Mouse (Mus musculus) forebrain, postnatal 0 days (tissue): ENCODE measurements around the gene Gimap5. TPM values are rescaled to one million over a fixed set of nuclear protein-coding genes. Genes with fewer than 3 reads are reported as not detected.

ENCODE experiments used
- ATAC-seq: fragments of 200-750 bp; cut with Nextera tagmentation; 2 replicates; pipeline ENCODE4 v1.8.0; 2017; ENCODE audit warnings: mild to moderate bottlenecking, moderate library complexity
- DNase-seq: peaks from one replicate; pipeline ENCODE4 v3.0.0-alpha.2; 2015
- H3K27ac ChIP-seq: fragments of 300-500 bp; sonication (generic); 2 replicates; pipeline ENCODE4 v1.5.1; 2014; ENCODE audit warnings: low read depth, mild to moderate bottlenecking, antibody characterized with exemption, low read length, moderate library complexity, mixed read lengths
- H3K27me3 ChIP-seq: fragments of 300-500 bp; sonication (generic); 2 replicates; pipeline ENCODE4 v1.6.1; 2014; ENCODE audit warnings: mild to moderate bottlenecking, low read length, mixed read lengths; ENCODE audit not compliant: insufficient read depth
- H3K36me3 ChIP-seq: fragments of 300-500 bp; sonication (generic); 2 replicates; pipeline ENCODE4 v1.6.1; 2014; ENCODE audit warnings: mild to moderate bottlenecking, moderate library complexity; ENCODE audit not compliant: insufficient read depth
- H3K4me1 ChIP-seq: fragments of 300-500 bp; sonication (generic); 2 replicates; pipeline ENCODE4 v1.6.1; 2014; ENCODE audit warnings: antibody characterized with exemption; ENCODE audit not compliant: insufficient read depth
- H3K4me2 ChIP-seq: fragments of 300-500 bp; sonication (generic); 2 replicates; pipeline ENCODE4 v1.6.1; 2014; ENCODE audit warnings: low read depth, mild to moderate bottlenecking, moderate library complexity
- H3K4me3 ChIP-seq: fragments of 300-500 bp; sonication (generic); 2 replicates; pipeline ENCODE4 v1.5.1; 2014; ENCODE audit warnings: low read depth, low read length, mixed read lengths
- H3K9ac ChIP-seq: fragments of 300-500 bp; sonication (generic); 2 replicates; pipeline ENCODE4 v1.6.1; 2014; ENCODE audit warnings: mild to moderate bottlenecking
- H3K9me3 ChIP-seq: fragments of 300-500 bp; sonication (generic); 2 replicates; pipeline ENCODE4 v1.6.1; 2016; ENCODE audit warnings: low read length
- CTCF ChIP-seq: sonication (generic); IDR thresholded peaks from 2 replicates; pipeline ENCODE4 v1.5.1; 2016; ENCODE audit warnings: antibody characterized with exemption, control low read depth, low read depth
- WGBS: fragments of 180-500 bp; shearing (Covaris S2); extraction: QIAGEN DNeasy Blood & Tissue Kit; methylation state at CpG from one replicate; pipeline ENCODE4 v1.1.7; 2014; 5-methylcytosine and 5-hydroxymethylcytosine counted together
- polyA plus RNA-seq: library from polyadenylated mRNA; unstranded; fragments of >200 nt; fragmentation: Nextera tagmentation; extraction: Ambion mirVana; gene quantifications from 2 replicates; pipeline ENCODE4 v1.2.1, GENCODE M21; 2015
- total RNA-seq: library from RNA; depleted of rRNA; stranded (reverse); fragments of >200 nt; gene quantifications from 2 replicates; pipeline ENCODE4 v1.2.3, GENCODE M21; 2014

Gene Gimap5
- total and polyA plus RNA-seq, 2 experiments from 2014 or later: 1.4 to 1.7 TPM

- no peaks in the 10 kb centered on the region for H3K9me3 ChIP-seq
- H3K4me1 ChIP-seq: no peaks in the 10 kb centered on the region
- WGBS: 87% methylated on average over 5 of the region's 5 CpGs
- H3K9ac ChIP-seq: no peak overlapping the region
- H3K36me3 ChIP-seq: no peaks in the 10 kb centered on the region
- no peak overlapping the region for H3K4me2 ChIP-seq
- DNase-seq (no peak), ATAC-seq (no peak)
- no peak overlapping the region for H3K4me3 ChIP-seq
- no peak for TF ChIP-seq CTCF
- no peaks in the 10 kb centered on the region for H3K27me3 ChIP-seq
- H3K27ac ChIP-seq: no peak overlapping the region
Measured at GRCm38 (mm10) chr6:48727761-48728160, 18.2 kb upstream of the Gimap5 start.

- no peaks in the 10 kb centered on the region for H3K4me1 ChIP-seq
- H3K36me3 ChIP-seq: no peaks in the 10 kb centered on the region
- no peak overlapping the region for H3K27ac ChIP-seq
- no peak for ATAC-seq
- 60% methylated on average over 8 of the region's 8 CpGs for WGBS
- H3K9me3 ChIP-seq: no peaks in the 10 kb centered on the region
- no peak for DNase-seq
- no peak overlapping the region for H3K9ac ChIP-seq
- no peak overlapping the region for H3K4me3 ChIP-seq
- no peak overlapping the region for H3K4me2 ChIP-seq
- no peaks in the 10 kb centered on the region for H3K27me3 ChIP-seq
- no peak for TF ChIP-seq CTCF
Measured at GRCm38 (mm10) chr6:48732864-48733304, 13.1 kb upstream of the Gimap5 start.

GRCm38 (mm10) chr6:48733660-48734059 is 12.3 kb upstream of the Gimap5 start:
- no peaks in the 10 kb centered on the region for H3K9me3 ChIP-seq
- no peaks in the 10 kb centered on the region for H3K36me3 ChIP-seq
- H3K27me3 ChIP-seq: no peaks in the 10 kb centered on the region
- H3K4me3 ChIP-seq: no peak overlapping the region
- WGBS: 92% methylated on average over 1 of the region's 1 CpGs
- no peak overlapping the region for H3K4me2 ChIP-seq
- no peak for TF ChIP-seq CTCF
- no peak overlapping the region for H3K27ac ChIP-seq
- DNase-seq (no peak), ATAC-seq (no peak)
- no peaks in the 10 kb centered on the region for H3K4me1 ChIP-seq
- H3K9ac ChIP-seq: no peak overlapping the region

- DNase-seq: no peak
- ATAC-seq: no peak
Measured at GRCm38 (mm10) chr6:48737053-48737452, 8.9 kb upstream of the Gimap5 start.

GRCm38 (mm10) chr6:48737688-48738087 is 8.3 kb upstream of the Gimap5 start:
- no peak overlapping the region for H3K4me2 ChIP-seq
- no peak overlapping the region for H3K9ac ChIP-seq
- no peaks in the 10 kb centered on the region for H3K4me1 ChIP-seq
- no peaks in the 10 kb centered on the region for H3K36me3 ChIP-seq
- no peaks in the 10 kb centered on the region for H3K9me3 ChIP-seq
- DNase-seq (no peak), ATAC-seq (no peak)
- no peak overlapping the region for H3K27ac ChIP-seq
- H3K4me3 ChIP-seq: no peak overlapping the region
- TF ChIP-seq CTCF: no peak
- H3K27me3 ChIP-seq: peaks cover 19% of the 10 kb centered on the region
- 81% methylated on average over 5 of the region's 5 CpGs for WGBS

More at GRCm38 (mm10) chr6:48737053-48737452, 8.9 kb upstream of the Gimap5 start:
- WGBS: 83% methylated on average over 2 of the region's 2 CpGs
- Histone ChIP-seq H3K4me2 (no peak overlapping the region), H3K27me3 (peaks cover 13% of the 10 kb centered on the region), H3K9me3 (no peaks in the 10 kb centered on the region), H3K36me3 (no peaks in the 10 kb centered on the region), H3K4me3 (no peak overlapping the region), H3K27ac (no peak overlapping the region), H3K4me1 (no peaks in the 10 kb centered on the region), H3K9ac (no peak overlapping the region)
- no peak for TF ChIP-seq CTCF

- Histone ChIP-seq H3K4me1 (no peaks in the 10 kb centered on the region), H3K4me2 (no peak within 1 kb of the TSS), H3K36me3 (no peaks in the 10 kb centered on the region), H3K9me3 (no peaks in the 10 kb centered on the region), H3K9ac (no peak within 1 kb of the TSS), H3K27me3 (peaks cover 19% of the 10 kb centered on the region), H3K27ac (no peak within 1 kb of the TSS), H3K4me3 (no peak within 1 kb of the TSS)
- DNase-seq: no peak
- no peak for TF ChIP-seq CTCF
- no peak for ATAC-seq
- WGBS: 86% methylated on average over 15 of the region's 15 CpGs
Measured at GRCm38 (mm10) chr6:48738961-48739779, 6.8 kb upstream of the Gimap5 start, which contains the start of gene Gimap1. Gene Gimap1, plus strand, starts transcription at chr6:48739054.

- ATAC-seq: no peak
- no peaks in the 10 kb centered on the region for H3K9me3 ChIP-seq
- 88% methylated on average over 3 of the region's 3 CpGs for WGBS
Measured at GRCm38 (mm10) chr6:48739780-48740055, 6.3 kb upstream of the Gimap5 start.

More at GRCm38 (mm10) chr6:48739780-48740055, 6.3 kb upstream of the Gimap5 start:
- no peak for TF ChIP-seq CTCF
- Histone ChIP-seq H3K36me3 (no peaks in the 10 kb centered on the region), H3K9ac (no peak overlapping the region), H3K4me3 (no peak overlapping the region), H3K4me2 (no peak overlapping the region), H3K4me1 (no peaks in the 10 kb centered on the region), H3K27ac (no peak overlapping the region), H3K27me3 (peaks cover 19% of the 10 kb centered on the region)
- DNase-seq: no peak
